Mouse (Mus musculus): ENCODE results near the gene Ablim2.

Gene Ablim2

GRCm38 (mm10) chr5:35907633-35908426 is 150.2 kb downstream of the Ablim2 start:
- in situ Hi-C loops (cut with MboI, MseI): loop anchor here (25.0 kb wide), 1 partner anchor 1596 kb away; no protein-coding TSS in a partner anchor

- in situ Hi-C loops (cut with MboI, MseI): loop anchor here (25.0 kb wide), 1 partner anchor 1597 kb away; no protein-coding TSS in a partner anchor
Observed at GRCm38 (mm10) chr5:35908626-35909443, 151.2 kb downstream of the Ablim2 start.

GRCm38 (mm10) chr5:35915629-35916300 is 158.1 kb downstream of the Ablim2 start:
- in situ Hi-C loops (cut with MboI, MseI): loop anchor here (25.0 kb wide), 1 partner anchor 1603 kb away; no protein-coding TSS in a partner anchor

GRCm38 (mm10) chr5:35916666-35917065 is 159.0 kb downstream of the Ablim2 start:
- in situ Hi-C loops (cut with MboI, MseI): loop anchor here (25.0 kb wide), 1 partner anchor 1604 kb away; no protein-coding TSS in a partner anchor

- in situ Hi-C loops (cut with MboI, MseI): loop anchor here (25.0 kb wide), 1 partner anchor 1606 kb away; no protein-coding TSS in a partner anchor
Observed at GRCm38 (mm10) chr5:35918387-35918786, 160.7 kb downstream of the Ablim2 start.

- in situ Hi-C loops (cut with MboI, MseI): loop anchor here (25.0 kb wide), 1 partner anchor 1608 kb away; no protein-coding TSS in a partner anchor
Observed at GRCm38 (mm10) chr5:35920076-35920475, 162.4 kb downstream of the Ablim2 start.

GRCm38 (mm10) chr5:35920557-35920956 is 162.9 kb downstream of the Ablim2 start:
- in situ Hi-C loops (cut with MboI, MseI): loop anchor here (25.0 kb wide), 1 partner anchor 1608 kb away; no protein-coding TSS in a partner anchor

GRCm38 (mm10) chr5:35921141-35921540 is 163.5 kb downstream of the Ablim2 start:
- in situ Hi-C loops (cut with MboI, MseI): loop anchor here (25.0 kb wide), 1 partner anchor 1609 kb away; no protein-coding TSS in a partner anchor

- in situ Hi-C loops (cut with MboI, MseI): loop anchor here (25.0 kb wide), 1 partner anchor 1609 kb away; no protein-coding TSS in a partner anchor
Observed at GRCm38 (mm10) chr5:35921595-35922254, 164.0 kb downstream of the Ablim2 start.

GRCm38 (mm10) chr5:35923448-35923847 is 165.8 kb downstream of the Ablim2 start:
- in situ Hi-C loops (cut with MboI, MseI): loop anchor here (25.0 kb wide), 1 partner anchor 1611 kb away; no protein-coding TSS in a partner anchor

GRCm38 (mm10) chr5:35925171-35925634 is 167.5 kb downstream of the Ablim2 start:
- in situ Hi-C loops (cut with MboI, MseI): no loop called here

GRCm38 (mm10) chr5:35926511-35926910 is 168.8 kb downstream of the Ablim2 start:
- in situ Hi-C loops (cut with MboI, MseI): no loop called here

GRCm38 (mm10) chr5:35931296-35931695 is 173.6 kb downstream of the Ablim2 start:
- in situ Hi-C loops (cut with MboI, MseI): no loop called here

GRCm38 (mm10) chr5:35933059-35933458 is 175.4 kb downstream of the Ablim2 start:
- in situ Hi-C loops (cut with MboI, MseI): no loop called here
